Mouse (Mus musculus): ENCODE data around the gene Taf9b.
"Not testable (repeated sequence)": the region's sequence is repeated elsewhere in the genome, so short reads cannot be mapped to it uniquely, and the experiment has no call there.

The Taf9b gene
- long read RNA-seq, experiment 1, transcript Taf9b-201 (7 exons, 2,633 nt): major isoform, 16 of 16 reads
- long read RNA-seq, experiment 1, partial matches to known transcripts: 0 of 16 reads
- long read RNA-seq, experiment 1, other reads (novel, unspliced or antisense): 0 of 16 reads
- long read RNA-seq, experiment 2, transcript Taf9b-201 (7 exons, 2,633 nt): major isoform, 29 of 29 reads
- long read RNA-seq, experiment 2, partial matches to known transcripts: 0 of 29 reads
- long read RNA-seq, experiment 2, other reads (novel, unspliced or antisense): 0 of 29 reads

- intact Hi-C loops (cut with DNase I): no loop called here
These were observed at the start of gene Taf9b for GRCm38 (mm10) chrX:106221058-106221457. Gene Taf9b, minus strand, starts transcription at chrX:106221158.

GRCm38 (mm10) chrX:106255276-106255675 lies 34.3 kb upstream of the Taf9b start, which contains the start of gene Fnd3c2:
Gene Fnd3c2, minus strand, starts transcription at chrX:106255376.
- intact Hi-C loops (cut with DNase I): no loop called here

GRCm38 (mm10) chrX:106219171-106220032 lies 1.6 kb downstream of the Taf9b start:
- intact Hi-C loops (cut with DNase I): no loop called here

- intact Hi-C loops (cut with DNase I): no loop called here
These were observed 11.9 kb downstream of the Taf9b start for GRCm38 (mm10) chrX:106209100-106209499.

GRCm38 (mm10) chrX:106198904-106199303 lies 22.1 kb downstream of the Taf9b start:
- intact Hi-C loops (cut with DNase I): no loop called here

- intact Hi-C loops (cut with DNase I): no loop called here
These were observed 23.6 kb downstream of the Taf9b start for GRCm38 (mm10) chrX:106197308-106197707.

- intact Hi-C loops (cut with DNase I): not testable (repeated sequence)
These were observed 26.6 kb downstream of the Taf9b start for GRCm38 (mm10) chrX:106194361-106194760.

- intact Hi-C loops (cut with DNase I): no loop called here
These were observed 30.9 kb downstream of the Taf9b start for GRCm38 (mm10) chrX:106190091-106190490.

- intact Hi-C loops (cut with DNase I): no loop called here
These were observed 31.6 kb downstream of the Taf9b start for GRCm38 (mm10) chrX:106189356-106189755.

- intact Hi-C loops (cut with DNase I): no loop called here
These were observed 33.2 kb downstream of the Taf9b start for GRCm38 (mm10) chrX:106187737-106188136.

GRCm38 (mm10) chrX:106186713-106187649 lies 34.0 kb downstream of the Taf9b start, which contains the start of gene Pgk1:
Gene Pgk1, plus strand, starts transcription at chrX:106187100.
- intact Hi-C loops (cut with DNase I): no loop called here

GRCm38 (mm10) chrX:106185706-106186105 lies 35.3 kb downstream of the Taf9b start:
- intact Hi-C loops (cut with DNase I): no loop called here

GRCm38 (mm10) chrX:106184279-106184678 lies 36.7 kb downstream of the Taf9b start:
- intact Hi-C loops (cut with DNase I): no loop called here

- intact Hi-C loops (cut with DNase I): no loop called here
These were observed 44.6 kb downstream of the Taf9b start for GRCm38 (mm10) chrX:106176331-106176730.

- intact Hi-C loops (cut with DNase I): no loop called here
These were observed 49.2 kb downstream of the Taf9b start for GRCm38 (mm10) chrX:106171853-106172154.

GRCm38 (mm10) chrX:106171106-106171852 lies 49.7 kb downstream of the Taf9b start:
- intact Hi-C loops (cut with DNase I): no loop called here

- intact Hi-C loops (cut with DNase I): no loop called here
These were observed 55.9 kb downstream of the Taf9b start for GRCm38 (mm10) chrX:106165089-106165488.

GRCm38 (mm10) chrX:106164555-106164954 lies 56.4 kb downstream of the Taf9b start:
- intact Hi-C loops (cut with DNase I): no loop called here

- intact Hi-C loops (cut with DNase I): no loop called here
These were observed 57.0 kb downstream of the Taf9b start for GRCm38 (mm10) chrX:106163995-106164394.
